Mouse (Mus musculus) liver, embryonic 16.5 days (tissue): Measurements from ENCODE around the gene Mipep. TPM values are rescaled to one million over a fixed set of nuclear protein-coding genes. Genes with fewer than 3 reads are reported as not detected.

Experiments
- ATAC-seq: fragments of 200-750 bp; cut with Nextera tagmentation; 2 replicates; pipeline ENCODE4 v1.8.0; 2017; ENCODE audit warnings: low read depth, mild to moderate bottlenecking, moderate number of reproducible peaks, moderate library complexity
- H3K27ac ChIP-seq: fragments of 300-500 bp; sonication (generic); 2 replicates; pipeline ENCODE4 v1.5.1; 2014; ENCODE audit warnings: mild to moderate bottlenecking, low read length
- H3K27me3 ChIP-seq: fragments of 300-500 bp; sonication (generic); 2 replicates; pipeline ENCODE4 v1.6.1; 2014; ENCODE audit warnings: low read depth, low read length, mixed read lengths; ENCODE audit not compliant: control insufficient read depth, insufficient read depth
- H3K36me3 ChIP-seq: fragments of 300-500 bp; sonication (generic); 2 replicates; pipeline ENCODE4 v1.6.1; 2014; ENCODE audit warnings: mild to moderate bottlenecking; ENCODE audit not compliant: control insufficient read depth, insufficient read depth
- H3K4me1 ChIP-seq: fragments of 300-500 bp; sonication (generic); 2 replicates; pipeline ENCODE4 v1.6.1; 2014; ENCODE audit warnings: low read depth, low read length, mixed read lengths; ENCODE audit not compliant: control insufficient read depth
- H3K4me2 ChIP-seq: fragments of 300-500 bp; sonication (generic); 2 replicates; pipeline ENCODE4 v1.6.1; 2014; ENCODE audit warnings: low read depth, low read length, mixed read lengths
- H3K4me3 ChIP-seq: fragments of 300-500 bp; sonication (generic); 2 replicates; pipeline ENCODE4 v1.5.1; 2014; ENCODE audit warnings: low read depth, mild to moderate bottlenecking, low read length
- H3K9ac ChIP-seq: fragments of 300-500 bp; sonication (generic); 2 replicates; pipeline ENCODE4 v1.6.1; 2014; ENCODE audit warnings: low read depth, low read length
- H3K9me3 ChIP-seq: fragments of 300-500 bp; sonication (generic); replicated peaks from 2 replicates; pipeline ENCODE4 v1.6.1; 2016; ENCODE audit warnings: low read length; ENCODE audit not compliant: control insufficient read depth
- WGBS: fragments of 180-500 bp; shearing (Covaris S2); extraction: QIAGEN DNeasy Blood & Tissue Kit; methylation state at CpG from one replicate; pipeline ENCODE4 v1.1.7; 2014; ENCODE audit not compliant: insufficient replicate concordance; 5-methylcytosine and 5-hydroxymethylcytosine counted together
- polyA plus RNA-seq: library from polyadenylated mRNA; unstranded; fragments of >200 nt; fragmentation: Nextera tagmentation; extraction: Ambion mirVana; gene quantifications from 2 replicates; pipeline ENCODE4 v1.2.1, GENCODE M21; 2015

The Mipep gene
- polyA plus RNA-seq, 1 experiment from 2014 or later, result 9.8 TPM

GRCm38 (mm10) chr14:60830096-60830495 lies 45.7 kb downstream of the Mipep start:
- H3K36me3 ChIP-seq, result peaks cover 5% of the 10 kb centered on the region
- no peak overlapping the region for H3K4me2 ChIP-seq
- H3K27me3 ChIP-seq, result no peaks in the 10 kb centered on the region
- no peaks in the 10 kb centered on the region for H3K4me1 ChIP-seq
- no peak for ATAC-seq
- no peaks in the 10 kb centered on the region for H3K9me3 ChIP-seq
- 69% methylated on average over 2 of the region's 2 CpGs for WGBS
- H3K4me3 ChIP-seq, result no peak overlapping the region
- no peak overlapping the region for H3K27ac ChIP-seq
- H3K9ac ChIP-seq, result no peak overlapping the region

- Histone ChIP-seq H3K4me1 (no peaks in the 10 kb centered on the region), H3K27ac (no peak overlapping the region), H3K4me3 (no peak overlapping the region), H3K36me3 (no peaks in the 10 kb centered on the region), H3K9me3 (no peaks in the 10 kb centered on the region), H3K27me3 (no peaks in the 10 kb centered on the region), H3K9ac (no peak overlapping the region), H3K4me2 (no peak overlapping the region)
- WGBS, result 73% methylated on average over 6 of the region's 6 CpGs
- ATAC-seq, result no peak
Measured at GRCm38 (mm10) chr14:60836709-60837108, 52.3 kb downstream of the Mipep start.

GRCm38 (mm10) chr14:60839654-60840053 lies 55.3 kb downstream of the Mipep start:
- no peak overlapping the region for H3K9ac ChIP-seq
- H3K36me3 ChIP-seq, result no peaks in the 10 kb centered on the region
- WGBS, result 49% methylated on average over 8 of the region's 8 CpGs
- no peak overlapping the region for H3K4me3 ChIP-seq
- no peaks in the 10 kb centered on the region for H3K4me1 ChIP-seq
- no peaks in the 10 kb centered on the region for H3K27me3 ChIP-seq
- H3K9me3 ChIP-seq, result no peaks in the 10 kb centered on the region
- H3K4me2 ChIP-seq, result no peak overlapping the region
- H3K27ac ChIP-seq, result no peak overlapping the region
- ATAC-seq, result no peak

- Histone ChIP-seq H3K9me3 (no peaks in the 10 kb centered on the region), H3K27ac (no peak overlapping the region), H3K9ac (no peak overlapping the region), H3K4me2 (no peak overlapping the region), H3K36me3 (no peaks in the 10 kb centered on the region), H3K4me1 (no peaks in the 10 kb centered on the region), H3K4me3 (no peak overlapping the region), H3K27me3 (no peaks in the 10 kb centered on the region)
- no peak for ATAC-seq
- WGBS, result 80% methylated on average over 14 of the region's 14 CpGs
Measured at GRCm38 (mm10) chr14:60841977-60842659, 57.7 kb downstream of the Mipep start.

GRCm38 (mm10) chr14:60843596-60843995 lies 59.2 kb downstream of the Mipep start:
- Histone ChIP-seq H3K9me3 (no peaks in the 10 kb centered on the region), H3K27me3 (no peaks in the 10 kb centered on the region), H3K27ac (no peak overlapping the region), H3K9ac (no peak overlapping the region), H3K4me2 (no peak overlapping the region), H3K4me1 (no peaks in the 10 kb centered on the region), H3K36me3 (no peaks in the 10 kb centered on the region), H3K4me3 (no peak overlapping the region)
- 80% methylated on average over 7 of the region's 7 CpGs for WGBS
- no peak for ATAC-seq

- H3K4me3 ChIP-seq, result no peak overlapping the region
- H3K9me3 ChIP-seq, result no peaks in the 10 kb centered on the region
- H3K27me3 ChIP-seq, result no peaks in the 10 kb centered on the region
- H3K36me3 ChIP-seq, result no peaks in the 10 kb centered on the region
- H3K9ac ChIP-seq, result no peak overlapping the region
- H3K4me1 ChIP-seq, result no peaks in the 10 kb centered on the region
- H3K4me2 ChIP-seq, result no peak overlapping the region
- no peak for ATAC-seq
- WGBS, result 63% methylated on average over 10 of the region's 10 CpGs
- no peak overlapping the region for H3K27ac ChIP-seq
Measured at GRCm38 (mm10) chr14:60845261-60846045, 61.1 kb downstream of the Mipep start.

GRCm38 (mm10) chr14:60846174-60846573 lies 61.8 kb downstream of the Mipep start:
- no peak overlapping the region for H3K4me3 ChIP-seq
- ATAC-seq, result no peak
- no peaks in the 10 kb centered on the region for H3K36me3 ChIP-seq
- WGBS, result 76% methylated on average over 5 of the region's 5 CpGs
- H3K4me1 ChIP-seq, result no peaks in the 10 kb centered on the region
- H3K27me3 ChIP-seq, result no peaks in the 10 kb centered on the region
- no peak overlapping the region for H3K27ac ChIP-seq
- H3K9ac ChIP-seq, result no peak overlapping the region
- no peaks in the 10 kb centered on the region for H3K9me3 ChIP-seq
- H3K4me2 ChIP-seq, result no peak overlapping the region

- no peaks in the 10 kb centered on the region for H3K27me3 ChIP-seq
- H3K36me3 ChIP-seq, result no peaks in the 10 kb centered on the region
- no peak overlapping the region for H3K4me3 ChIP-seq
- no peak overlapping the region for H3K4me2 ChIP-seq
- H3K9me3 ChIP-seq, result no peaks in the 10 kb centered on the region
- no peak overlapping the region for H3K9ac ChIP-seq
- H3K27ac ChIP-seq, result no peak overlapping the region
- no peaks in the 10 kb centered on the region for H3K4me1 ChIP-seq
- 73% methylated on average over 5 of the region's 5 CpGs for WGBS
- ATAC-seq, result no peak
Measured at GRCm38 (mm10) chr14:60848194-60848593, 63.8 kb downstream of the Mipep start.

- no peaks in the 10 kb centered on the region for H3K36me3 ChIP-seq
- no peak for ATAC-seq
- no peaks in the 10 kb centered on the region for H3K27me3 ChIP-seq
- no peak overlapping the region for H3K4me3 ChIP-seq
- H3K4me2 ChIP-seq, result no peak overlapping the region
- WGBS, result 80% methylated on average over 14 of the region's 14 CpGs
- H3K27ac ChIP-seq, result no peak overlapping the region
- H3K9me3 ChIP-seq, result no peaks in the 10 kb centered on the region
- no peak overlapping the region for H3K9ac ChIP-seq
- no peaks in the 10 kb centered on the region for H3K4me1 ChIP-seq
Measured at GRCm38 (mm10) chr14:60850101-60850500, 65.7 kb downstream of the Mipep start.
